Comparison of ENCODE assay signal across 9 mouse cellular contexts in genomic region chr4:132747664-132748259, GRCm38 (mm10). TPM values are rescaled to one million over a fixed set of nuclear protein-coding genes. Genes with fewer than 3 reads are reported as not detected.
DNase-seq lines count a peak whose midpoint lies in the region; ATAC-seq lines count a peak whose summit lies in the region.
"Had no signal": no experiment of that assay in that cellular context is flagged by ENCODE, and none has a peak within 500 bp of the region (broad histone marks: within the 10 kb centered on the region; RNA-seq: fewer than 3 reads in every experiment).

No protein-coding gene starts in this region.

- intact Hi-C loops in gastrocnemius, postnatal 36 days (cut with DNase I), result no loop called here

- H3K27me3 ChIP-seq in kidney, embryonic 15.5 days, result no peaks in the 10 kb centered on the region
- H3K27me3 ChIP-seq: limb, embryonic 13.5 days had no signal

- peaks cover 9% of the 10 kb centered on the region; the same call in 1 of the 2 replicates for H3K4me1 ChIP-seq in kidney, embryonic 15.5 days
- H3K4me1 ChIP-seq: limb, embryonic 13.5 days had no signal

- peak overlapping the region; percentile 19; the same call in 1 of the 2 replicates for H3K4me3 ChIP-seq in kidney, embryonic 15.5 days (replicated peaks)
- H3K4me3 ChIP-seq: limb, embryonic 13.5 days had no signal

- H3K9me3 ChIP-seq in kidney, embryonic 15.5 days (replicated peaks), result no peaks in the 10 kb centered on the region
- H3K9me3 ChIP-seq: limb, embryonic 13.5 days had no signal

- no peak overlapping the region for H3K9ac ChIP-seq in kidney, embryonic 15.5 days
- H3K9ac ChIP-seq: limb, embryonic 13.5 days had no signal

- peak; percentile 31 for DNase-seq in gastrocnemius, adult 18-20 months (ENCODE audit: low spot score)
- no peak for DNase-seq in gastrocnemius, postnatal 36 days
- peak; percentile 62 to 89 for DNase-seq in heart, adult 18-20 months
- DNase-seq in lung, postnatal 36 days, result peak; percentile 87
- peak; percentile 27 to 38 for DNase-seq in thymus, postnatal 36 days
- DNase-seq in right cerebral cortex, postnatal 25 days, result no peak

- WGBS in kidney, embryonic 15.5 days, result 55% methylated on average over 9 of the region's 9 CpGs

- H3K4me2 ChIP-seq in kidney, embryonic 15.5 days, result peak overlapping the region; percentile 33
- H3K4me2 ChIP-seq: limb, embryonic 13.5 days had no signal

- peak overlapping the region; percentile 58 for H3K27ac ChIP-seq in kidney, embryonic 15.5 days
- H3K27ac ChIP-seq: limb, embryonic 13.5 days had no signal

- H3K36me3 ChIP-seq in kidney, embryonic 15.5 days, result no peaks in the 10 kb centered on the region
- H3K36me3 ChIP-seq: limb, embryonic 13.5 days had no signal

- no peak for ATAC-seq in kidney, embryonic 15.5 days (replicated peaks; ENCODE audit: low FRiP score)
- ATAC-seq in frontal cortex, adult (ENCODE audit: low TSS enrichment), result no peak

RNA-seq across cellular contexts. Expression of gene Smpdl3b, which starts 9.3 kb away (rescaled TPM):
- 1 to 10 TPM in 1 of 2 experiments, under 1 TPM in 1; 0.48 to 1.2 TPM for total RNA-seq in gastrocnemius, adult 18-20 months (2021)
- under 1 TPM; 0.42 to 0.74 TPM for total RNA-seq in gastrocnemius, postnatal 36 days (2021)
- total RNA-seq in heart, adult 18-20 months (2021), result under 1 TPM; 0.51 to 0.79 TPM
- 10.0 and 11.9 TPM in 2 replicates for polyA plus RNA-seq in kidney, embryonic 15.5 days (2015; fragmentation: Nextera tagmentation; extraction: Ambion mirVana)

RNA-seq across cellular contexts. Expression of gene Xkr8, which starts 15.4 kb away (rescaled TPM):
- 1 to 10 TPM in 1 of 2 experiments, under 1 TPM in 1; 0.95 to 1.3 TPM for total RNA-seq in gastrocnemius, adult 18-20 months (2021)
- total RNA-seq in gastrocnemius, postnatal 36 days (2021), result under 1 TPM; 0.51 to 0.74 TPM
- 1 to 10 TPM; 1.7 to 2.0 TPM for total RNA-seq in heart, adult 18-20 months (2021)
- polyA plus RNA-seq in kidney, embryonic 15.5 days (2015; fragmentation: Nextera tagmentation; extraction: Ambion mirVana), result 4.4 and 7.5 TPM in 2 replicates

RNA-seq across cellular contexts. Expression of gene Rpa2, which starts 20.4 kb away (rescaled TPM):
- total RNA-seq in gastrocnemius, adult 18-20 months (2021), result 10 to 100 TPM; 14.4 to 16.3 TPM
- total RNA-seq in gastrocnemius, postnatal 36 days (2021), result 10 to 100 TPM; 13.8 to 14.7 TPM
- total RNA-seq in heart, adult 18-20 months (2021), result 10 to 100 TPM; 11.8 to 14.1 TPM
- polyA plus RNA-seq in kidney, embryonic 15.5 days (2015; fragmentation: Nextera tagmentation; extraction: Ambion mirVana), result 108 and 113 TPM in 2 replicates

RNA-seq across cellular contexts. Expression of gene Themis2, which starts 48.4 kb away (rescaled TPM):
- total RNA-seq in gastrocnemius, adult 18-20 months (2021), result under 1 TPM; 0.41 to 0.85 TPM
- total RNA-seq in gastrocnemius, postnatal 36 days (2021), result under 1 TPM; 0.72 to 0.87 TPM
- total RNA-seq in heart, adult 18-20 months (2021), result 1 to 10 TPM; 1.5 to 2.1 TPM
- polyA plus RNA-seq in kidney, embryonic 15.5 days (2015; fragmentation: Nextera tagmentation; extraction: Ambion mirVana), result 0.91 and 1.7 TPM in 2 replicates

Comparison
In these comparisons a context has a peak if more than half of its experiments do, and no peak if none do; other contexts are left out.
1. DNase-seq: peak in gastrocnemius, adult 18-20 months (single experiment), heart, adult 18-20 months (2 of 2), lung, postnatal 36 days (single experiment) and thymus, postnatal 36 days (2 of 2); none in gastrocnemius, postnatal 36 days (0 of 2) and right cerebral cortex, postnatal 25 days (single experiment).